Mouse (Mus musculus): ENCODE measurements around the gene Map4. TPM values are rescaled to one million over a fixed set of nuclear protein-coding genes. Genes with fewer than 3 reads are reported as not detected.
"Not testable (repeated sequence)": the region's sequence is repeated elsewhere in the genome, so short reads cannot be mapped to it uniquely, and the experiment has no call there.

The Map4 gene
- total RNA-seq, 2 experiments from 2014 or later, result 4.1 to 31.0 TPM

DNA sequence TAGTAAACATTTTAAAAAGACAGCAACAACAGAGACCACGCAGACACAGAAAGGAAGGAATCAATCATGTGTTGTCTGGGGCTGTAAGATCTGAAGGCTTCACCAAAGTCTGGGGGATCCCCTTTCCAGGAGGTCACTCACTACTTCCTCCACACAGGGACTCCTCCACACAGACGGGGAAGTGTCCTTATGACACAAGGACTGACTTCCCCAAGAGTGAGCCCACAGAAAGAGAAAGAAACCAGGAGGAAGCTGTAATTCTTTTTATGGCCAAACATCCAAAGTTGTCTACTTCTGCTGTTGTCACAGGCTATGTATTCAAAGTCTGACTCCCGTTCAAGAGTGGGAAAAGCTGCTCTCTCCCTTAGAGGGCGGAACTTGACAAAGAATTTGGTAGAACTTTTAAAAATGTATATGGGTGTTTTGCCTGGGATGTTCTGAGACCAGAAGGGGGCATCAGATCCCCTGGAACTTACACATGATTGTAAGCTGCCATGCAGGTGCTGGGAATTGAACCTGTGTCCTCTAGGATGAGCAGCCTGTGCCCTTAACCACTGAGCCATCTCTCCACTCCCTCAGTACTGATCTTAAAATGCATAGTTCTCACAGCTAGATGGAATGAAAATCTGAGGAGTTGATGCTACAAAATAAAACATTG is 16.9 kb upstream of the Map4 start:
- ATAC-seq (replicated peaks; ENCODE audit: low FRiP score, poor library complexity, severe bottlenecking), result no peak

DNA sequence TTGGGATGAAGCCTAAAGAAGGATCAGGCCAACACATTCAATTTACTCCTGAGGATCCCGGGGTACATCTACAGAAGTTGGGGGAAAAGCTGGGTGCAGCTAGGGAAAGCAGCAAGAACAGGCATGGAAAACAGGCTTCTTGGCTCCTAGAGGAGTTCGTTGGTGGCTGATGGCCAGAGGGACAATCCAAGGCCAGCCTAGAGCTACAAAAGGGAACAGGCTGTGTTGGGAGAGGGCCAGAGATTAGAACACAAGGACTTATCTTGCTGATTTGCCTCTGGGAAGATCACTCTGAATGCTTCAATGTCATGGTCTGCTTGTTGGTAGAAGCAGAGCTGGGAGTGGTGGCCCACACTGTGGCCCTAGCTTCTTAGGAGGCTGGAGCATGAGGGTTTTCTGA is 13.3 kb upstream of the Map4 start:
- no peak for ATAC-seq (replicated peaks; ENCODE audit: low FRiP score, poor library complexity, severe bottlenecking)

DNA sequence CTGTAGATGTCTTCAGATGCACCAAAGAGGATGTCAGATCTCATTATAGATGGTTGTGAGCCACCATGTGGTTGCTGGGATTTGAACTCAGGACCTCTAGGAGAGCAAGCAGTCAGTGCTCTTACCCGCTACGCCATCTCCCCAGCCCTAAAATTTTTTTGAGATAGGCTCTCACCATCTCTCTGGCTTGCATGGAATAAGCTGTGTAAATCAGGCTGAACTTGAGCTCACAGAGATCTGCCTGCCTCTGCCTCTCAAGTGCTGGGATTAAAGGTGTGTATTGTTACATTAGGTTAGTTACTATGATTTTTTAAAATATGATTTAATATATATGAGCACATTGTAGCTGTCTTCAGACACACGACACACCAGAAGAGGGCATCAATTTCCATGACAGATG is 2.1 kb upstream of the Map4 start:
- no peak for ATAC-seq (replicated peaks; ENCODE audit: low FRiP score, poor library complexity, severe bottlenecking)

DNA sequence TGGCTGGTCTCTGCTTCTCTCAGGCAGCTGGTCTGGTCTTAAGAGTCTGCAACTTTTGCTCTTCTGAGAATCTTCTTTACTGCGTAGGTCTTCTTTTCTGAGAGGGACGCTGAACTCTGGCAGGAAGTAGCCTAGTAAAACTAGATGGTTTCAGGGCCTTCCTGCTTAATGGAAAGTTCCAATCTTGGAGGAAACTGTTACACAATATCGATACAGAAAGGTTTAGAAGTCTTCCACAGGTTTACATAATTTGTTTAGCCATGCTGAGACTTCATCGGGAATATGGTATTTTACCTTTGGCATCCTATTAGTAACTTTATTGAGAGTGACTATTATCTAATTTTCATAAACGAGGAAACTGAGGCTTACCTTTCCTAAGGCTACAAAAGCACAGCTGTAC is 1.2 kb upstream of the Map4 start:
- no peak for ATAC-seq (replicated peaks; ENCODE audit: low FRiP score, poor library complexity, severe bottlenecking)

DNA sequence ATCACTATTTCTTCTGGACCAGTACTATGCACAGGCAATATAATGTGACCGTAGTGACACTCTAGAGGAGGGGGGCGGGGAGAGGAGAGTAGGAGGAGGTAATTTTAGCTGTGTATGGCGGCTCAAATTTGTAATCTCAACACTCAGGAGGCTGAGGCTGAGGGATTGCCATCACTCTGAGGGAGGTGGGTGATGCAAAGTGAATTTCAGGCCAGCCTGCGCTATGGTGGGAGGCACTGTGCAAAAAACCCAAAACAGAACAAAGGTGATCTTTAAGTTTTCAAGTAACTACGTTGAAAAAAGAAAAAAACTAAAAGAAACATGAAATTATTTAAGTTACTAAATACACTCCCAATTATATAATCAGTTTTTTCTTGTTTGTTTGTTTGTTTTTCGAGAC is 508 bp upstream of the Map4 start:
- no peak for ATAC-seq (replicated peaks; ENCODE audit: low FRiP score, poor library complexity, severe bottlenecking)

DNA sequence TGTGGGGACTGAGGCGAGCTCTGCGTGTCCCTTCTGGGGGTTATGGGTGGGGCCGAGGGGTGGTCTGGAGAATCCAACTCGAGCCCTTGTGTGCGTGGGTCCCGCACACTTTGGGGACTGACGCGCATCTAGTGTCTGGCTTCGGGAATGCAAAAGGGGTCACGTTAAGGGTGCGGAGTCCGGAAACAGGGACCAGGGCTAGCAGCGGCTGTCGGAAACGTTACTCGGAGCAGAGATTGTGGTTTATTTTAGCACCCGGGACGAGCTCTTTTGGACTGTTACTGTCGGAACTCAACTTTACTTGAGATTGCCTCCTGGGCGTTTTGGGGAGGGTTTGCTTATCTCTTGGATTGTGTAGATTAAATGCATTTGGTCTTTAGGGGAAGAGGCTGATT is 1.1 kb downstream of the Map4 start:
- no peak for ATAC-seq (replicated peaks; ENCODE audit: low FRiP score, poor library complexity, severe bottlenecking)

DNA sequence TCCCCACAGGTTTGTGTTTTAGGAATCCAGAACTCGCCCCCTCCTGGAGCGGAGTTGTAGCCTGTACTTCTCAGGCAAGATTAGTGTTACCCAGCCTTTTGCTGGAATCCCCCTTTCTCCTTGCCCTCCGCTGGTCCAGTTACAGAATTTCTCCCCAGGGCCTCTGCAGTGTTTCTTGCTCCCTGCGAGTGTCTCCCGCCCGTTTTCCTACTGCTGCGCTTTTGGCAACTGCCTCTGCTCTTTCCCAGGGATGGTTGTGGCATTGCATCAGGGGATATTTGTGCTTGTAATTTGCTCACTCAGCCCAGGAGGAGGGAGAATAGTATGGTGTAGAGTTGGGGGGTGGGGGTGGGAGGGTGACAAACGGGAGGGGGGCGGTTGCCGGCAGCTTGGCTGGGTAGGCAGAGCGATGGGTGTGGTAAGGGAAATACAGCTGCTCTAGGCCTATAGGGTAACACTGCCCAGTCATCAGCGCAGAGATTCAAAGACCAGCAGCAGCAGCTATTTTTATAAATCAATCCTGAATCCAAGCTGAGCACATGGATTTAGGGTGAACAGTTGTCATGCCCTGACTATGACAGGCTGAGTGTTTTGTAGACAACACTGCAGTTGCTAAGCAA is 1.6 kb downstream of the Map4 start:
- ATAC-seq (replicated peaks; ENCODE audit: low FRiP score, poor library complexity, severe bottlenecking), result no peak

DNA sequence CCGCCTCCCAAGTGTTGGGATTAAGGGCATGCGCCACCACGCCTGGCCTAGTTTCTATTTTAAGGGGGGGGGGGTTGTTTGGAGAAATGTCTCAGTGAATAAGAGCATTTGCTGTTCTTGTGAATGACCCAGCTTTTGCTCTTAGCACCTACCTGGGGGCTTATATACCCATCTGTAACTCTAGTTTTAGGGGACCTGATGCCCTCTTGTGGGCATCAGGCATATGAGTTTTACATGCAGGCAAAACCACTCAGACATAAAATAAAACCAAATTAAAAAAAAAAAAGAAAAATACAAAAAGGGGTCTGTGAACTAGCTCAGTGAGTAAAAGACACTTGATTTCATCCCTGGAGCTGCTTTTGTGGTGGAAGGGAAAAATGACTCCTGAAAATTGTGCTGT is 8.1 kb downstream of the Map4 start:
- ATAC-seq (replicated peaks; ENCODE audit: low FRiP score, poor library complexity, severe bottlenecking), result no peak

DNA sequence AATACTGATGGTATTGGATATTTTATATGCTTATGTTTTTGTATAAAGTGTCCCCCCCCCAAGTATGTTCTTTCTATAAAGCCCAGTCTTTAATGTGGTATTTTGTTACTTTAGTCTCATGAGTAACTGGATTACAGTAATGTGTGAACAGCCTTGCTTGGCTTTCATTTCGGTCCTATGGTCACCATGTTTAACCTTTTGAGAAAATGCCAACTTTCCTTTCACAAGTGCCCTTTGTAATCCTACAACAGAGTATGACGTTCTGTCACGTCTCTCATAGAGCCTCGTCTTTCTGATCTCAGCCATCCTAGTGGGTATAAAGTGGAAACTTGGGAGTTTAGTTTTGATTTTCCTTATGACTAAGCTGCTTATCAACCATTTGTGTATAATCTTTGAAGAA is 11.5 kb downstream of the Map4 start:
- ATAC-seq (replicated peaks; ENCODE audit: low FRiP score, poor library complexity, severe bottlenecking), result no peak

DNA sequence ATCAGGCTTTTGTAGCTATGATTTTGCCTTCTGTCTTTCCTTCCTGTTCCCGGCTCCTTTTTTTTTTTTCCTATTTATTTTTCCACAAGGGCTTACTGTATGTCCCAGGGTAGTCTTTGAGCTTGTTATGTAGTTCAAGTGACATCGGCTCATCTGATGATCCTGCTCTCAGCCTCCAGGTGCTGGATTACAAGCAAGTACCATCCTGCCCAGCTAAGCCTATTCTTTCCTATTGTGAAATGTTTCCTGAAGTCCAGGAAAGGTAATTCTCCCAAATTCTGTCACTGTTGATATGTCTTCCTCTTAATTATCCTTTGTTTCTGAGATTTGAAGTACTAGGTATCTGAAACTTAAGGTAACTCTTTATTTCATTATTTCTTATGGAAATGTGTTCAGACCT is 13.5 kb downstream of the Map4 start:
- ATAC-seq (replicated peaks; ENCODE audit: low FRiP score, poor library complexity, severe bottlenecking), result no peak

DNA sequence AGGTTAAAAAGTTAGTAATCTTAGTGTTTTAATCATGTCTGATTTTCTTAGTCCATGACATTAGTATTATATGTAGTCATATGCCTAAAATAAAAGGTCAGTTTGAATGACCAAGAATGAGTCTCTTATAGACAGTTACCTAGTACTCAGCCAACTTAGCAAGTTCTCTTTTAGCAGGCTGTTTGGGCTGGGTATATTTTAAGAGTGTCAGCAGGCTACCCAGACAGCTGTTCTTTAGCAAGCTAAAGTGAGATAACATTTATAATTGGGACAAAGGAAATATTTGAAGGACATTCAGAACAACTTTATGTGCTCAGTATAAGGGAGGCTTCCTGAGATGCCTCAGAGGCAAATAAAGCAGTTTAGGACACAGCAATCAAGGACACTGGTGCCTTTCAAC is 17.3 kb downstream of the Map4 start:
- no peak for ATAC-seq (replicated peaks; ENCODE audit: low FRiP score, poor library complexity, severe bottlenecking)

DNA sequence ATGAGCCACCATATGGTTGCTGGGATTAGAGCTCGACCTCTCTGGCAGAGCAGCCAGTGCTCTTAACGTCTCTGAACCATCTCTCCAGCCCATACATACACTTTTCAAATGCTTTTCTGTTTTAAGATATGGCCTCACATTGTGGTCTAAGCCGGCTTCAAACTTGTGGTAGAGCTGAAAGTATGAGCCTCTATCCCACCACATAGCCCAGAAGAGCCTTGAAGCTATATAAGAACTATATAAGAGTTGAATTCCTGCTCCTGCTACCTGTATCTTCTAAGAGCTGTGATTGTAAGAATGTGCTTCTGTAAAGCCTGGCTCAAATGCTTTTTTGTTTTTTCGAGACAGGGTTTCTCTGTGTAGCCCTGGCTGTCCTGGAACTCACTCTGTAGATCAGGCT is 18.5 kb downstream of the Map4 start:
- no peak for ATAC-seq (replicated peaks; ENCODE audit: low FRiP score, poor library complexity, severe bottlenecking)

DNA sequence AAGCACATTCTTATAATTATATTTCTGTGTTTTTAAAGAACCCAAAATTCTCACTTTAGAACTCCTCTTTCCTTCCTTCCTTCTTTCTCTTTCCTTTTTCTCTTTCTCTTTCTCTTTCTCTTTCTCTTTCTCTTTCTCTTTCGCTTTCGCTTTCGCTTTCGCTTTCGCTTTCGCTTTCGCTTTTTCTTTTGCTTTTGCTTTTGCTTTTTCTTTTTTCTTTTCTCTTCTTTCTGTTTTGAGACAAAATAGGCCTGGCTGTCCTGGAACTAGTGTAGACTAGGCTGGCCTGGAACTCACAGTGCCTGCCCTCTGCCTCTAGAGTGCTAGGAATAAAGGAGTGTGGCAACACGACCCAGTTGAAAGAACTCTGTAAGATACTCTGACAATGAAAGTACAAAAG is 22.3 kb downstream of the Map4 start:
- ATAC-seq (replicated peaks; ENCODE audit: low FRiP score, poor library complexity, severe bottlenecking), result no peak

DNA sequence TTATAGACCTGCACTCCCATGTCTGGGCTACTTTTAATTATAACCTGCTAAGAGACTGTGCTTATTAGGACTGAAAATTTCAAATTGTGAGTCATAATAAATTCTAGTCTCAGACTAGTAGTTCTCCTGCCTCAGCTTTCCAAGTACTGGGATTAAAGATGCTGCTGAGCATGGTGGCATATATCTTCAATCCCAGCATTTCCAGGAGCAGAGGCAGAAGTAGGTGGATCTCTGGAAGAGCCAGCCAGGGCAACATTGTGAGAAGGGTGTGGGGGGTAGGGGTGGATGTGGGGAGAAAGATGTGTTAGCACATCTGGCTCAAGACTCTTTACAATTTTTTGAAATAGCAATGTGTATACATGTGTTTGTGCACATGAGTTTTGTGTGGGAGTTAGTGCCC is 23.4 kb downstream of the Map4 start:
- no peak for ATAC-seq (replicated peaks; ENCODE audit: low FRiP score, poor library complexity, severe bottlenecking)

DNA sequence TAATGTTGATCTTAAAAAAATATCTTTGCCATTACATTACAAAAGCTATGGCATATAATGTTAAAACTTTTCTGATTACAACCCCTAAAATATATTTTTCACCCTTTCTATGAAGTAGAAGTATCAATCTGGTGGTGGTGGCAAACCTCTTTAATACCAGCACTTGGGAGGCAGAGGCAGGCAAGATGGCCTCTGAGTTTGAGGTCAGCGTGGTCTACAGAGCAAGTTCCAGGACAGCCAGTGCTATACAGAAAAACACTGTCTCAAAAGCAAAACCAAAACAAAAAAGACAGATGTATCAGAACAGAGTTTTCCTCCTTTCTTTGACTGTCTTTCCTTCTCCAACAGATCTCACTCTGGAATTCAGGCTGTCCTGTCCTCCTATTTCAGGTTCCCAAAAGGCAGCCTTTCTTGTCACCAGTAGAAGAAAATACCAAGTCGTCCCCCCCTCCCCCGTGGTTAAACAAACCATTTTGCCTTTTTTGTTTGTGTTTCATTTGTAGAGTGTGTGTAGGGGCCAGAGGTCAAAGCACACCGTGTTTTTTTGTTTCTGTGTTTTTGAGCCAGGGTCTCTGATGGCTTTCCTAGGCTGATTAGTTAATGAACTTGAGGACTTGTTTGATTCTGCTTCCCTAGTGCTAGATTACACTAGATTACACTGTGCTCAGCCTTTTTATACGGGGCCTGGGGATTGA is 28.3 kb downstream of the Map4 start:
- ATAC-seq (replicated peaks; ENCODE audit: low FRiP score, poor library complexity, severe bottlenecking), result no peak

DNA sequence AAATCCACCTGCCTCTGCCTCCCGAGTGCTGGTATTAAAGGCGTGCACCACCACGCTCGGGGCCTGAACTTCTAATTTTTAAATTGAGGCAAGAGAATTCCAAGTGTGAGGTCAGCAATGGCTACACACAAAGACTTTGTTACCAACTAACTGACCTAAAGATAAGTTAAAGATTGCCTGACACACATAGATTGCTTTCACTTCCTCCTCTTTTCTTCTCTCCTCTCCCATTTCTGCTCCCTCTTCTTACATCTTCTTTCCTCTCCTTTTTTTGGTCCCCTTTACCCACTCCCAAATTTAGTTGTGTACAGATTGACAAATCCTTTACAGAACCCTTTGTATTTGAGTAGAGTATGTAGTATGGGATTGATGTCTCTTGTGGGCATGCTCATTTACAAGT is 29.3 kb downstream of the Map4 start:
- ATAC-seq (replicated peaks; ENCODE audit: low FRiP score, poor library complexity, severe bottlenecking), result no peak

DNA sequence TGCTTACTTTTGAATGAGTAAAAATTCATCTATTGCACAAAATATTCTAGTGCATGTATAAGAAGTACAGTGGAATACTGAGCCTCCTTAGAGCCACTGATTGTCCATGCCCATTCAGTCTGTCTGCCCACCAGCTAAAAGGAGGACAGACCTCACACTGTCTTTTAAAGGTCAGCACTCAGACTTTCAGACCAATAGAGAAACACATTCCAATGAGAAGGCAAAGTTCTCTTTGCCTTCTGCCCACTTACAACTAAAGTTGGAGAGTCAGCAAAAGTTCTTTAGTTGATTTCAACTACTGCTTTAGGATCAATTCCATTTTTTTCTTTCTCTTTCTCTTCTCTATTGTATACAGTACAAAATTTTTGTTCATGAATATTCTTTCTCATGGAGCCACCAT is 33.5 kb downstream of the Map4 start:
- ATAC-seq (replicated peaks; ENCODE audit: low FRiP score, poor library complexity, severe bottlenecking), result no peak

DNA sequence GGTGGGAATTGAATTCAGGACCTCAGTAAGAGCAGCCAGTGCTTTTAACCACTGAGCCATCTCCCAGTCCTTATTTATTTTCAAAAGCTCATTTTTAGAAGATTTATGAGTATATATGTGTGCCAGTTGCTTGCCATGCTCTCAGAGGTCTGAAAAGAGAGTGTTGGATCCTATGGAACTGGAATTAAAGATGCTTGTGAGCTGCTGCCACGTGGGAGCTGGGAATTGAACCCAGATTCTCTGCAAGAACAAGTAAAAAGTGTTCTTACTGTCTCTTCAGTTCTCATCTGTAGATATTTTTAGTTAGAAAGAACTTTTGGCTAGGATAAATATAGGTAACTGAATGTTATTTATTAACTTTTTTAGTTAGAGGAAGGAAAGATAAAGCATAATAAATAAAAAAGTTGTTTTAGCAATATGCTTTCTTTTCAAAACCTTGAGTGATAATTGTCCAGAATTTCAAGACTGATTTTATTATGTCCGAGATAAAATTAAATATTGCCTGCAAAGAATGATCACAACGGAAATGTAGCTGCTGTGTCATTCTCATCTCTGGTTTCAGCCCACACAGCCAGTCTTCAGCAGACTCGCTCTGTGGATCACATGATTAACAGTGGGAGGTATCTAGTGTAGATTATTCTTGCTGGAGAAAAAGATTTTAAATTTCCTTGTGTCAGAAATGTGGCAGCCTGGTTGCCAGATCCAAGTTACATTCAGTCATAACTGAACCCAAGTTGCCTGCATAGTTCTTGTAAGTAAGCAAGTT is 37.3 kb downstream of the Map4 start:
- no peak for ATAC-seq (replicated peaks; ENCODE audit: low FRiP score, poor library complexity, severe bottlenecking)

DNA sequence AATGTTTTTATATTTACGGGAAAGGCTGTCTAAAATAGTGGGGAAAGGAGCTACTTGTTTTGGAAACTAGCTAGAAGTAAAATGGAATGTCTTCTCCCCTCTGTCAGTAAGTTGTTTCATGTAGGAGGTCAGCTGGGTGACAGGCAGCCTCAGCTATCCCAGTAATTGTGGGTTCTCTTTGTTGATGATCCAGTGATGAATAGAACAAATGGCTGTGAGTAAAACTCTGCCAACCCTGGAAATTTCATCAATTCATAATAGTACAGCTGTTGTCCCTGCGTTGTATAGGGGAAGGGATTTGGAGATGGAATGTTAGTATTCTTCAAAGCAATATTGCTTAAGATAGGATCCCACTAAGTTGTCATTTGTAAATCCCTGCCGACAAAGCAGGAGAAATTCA is 37.9 kb downstream of the Map4 start:
- no peak for ATAC-seq (replicated peaks; ENCODE audit: low FRiP score, poor library complexity, severe bottlenecking)

DNA sequence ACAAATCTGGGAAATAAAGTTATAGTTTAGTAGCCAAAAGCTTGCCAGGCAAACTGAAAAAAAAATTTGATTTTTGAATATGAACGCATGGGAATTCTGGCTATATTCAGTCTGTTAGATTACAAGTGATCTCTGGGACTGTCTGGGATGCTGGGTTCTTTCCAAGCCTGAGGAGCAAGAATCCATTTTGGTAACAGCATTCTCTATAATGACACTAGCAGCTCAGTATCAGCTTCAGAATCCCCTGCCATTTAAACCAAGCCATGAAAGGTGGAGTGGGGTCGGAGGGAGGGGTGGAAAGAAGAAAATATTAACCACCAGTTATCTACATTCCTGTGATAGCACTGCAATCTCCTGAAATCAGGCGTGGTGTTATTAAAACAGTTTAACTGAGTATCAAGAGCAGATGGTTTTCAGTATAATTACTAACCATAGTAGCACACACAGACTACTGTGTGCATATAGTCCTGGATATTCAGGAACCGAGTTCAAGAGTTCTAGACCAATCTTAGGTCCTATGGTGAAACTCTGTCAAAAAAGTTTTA is 38.6 kb downstream of the Map4 start:
- no peak for ATAC-seq (replicated peaks; ENCODE audit: low FRiP score, poor library complexity, severe bottlenecking)

DNA sequence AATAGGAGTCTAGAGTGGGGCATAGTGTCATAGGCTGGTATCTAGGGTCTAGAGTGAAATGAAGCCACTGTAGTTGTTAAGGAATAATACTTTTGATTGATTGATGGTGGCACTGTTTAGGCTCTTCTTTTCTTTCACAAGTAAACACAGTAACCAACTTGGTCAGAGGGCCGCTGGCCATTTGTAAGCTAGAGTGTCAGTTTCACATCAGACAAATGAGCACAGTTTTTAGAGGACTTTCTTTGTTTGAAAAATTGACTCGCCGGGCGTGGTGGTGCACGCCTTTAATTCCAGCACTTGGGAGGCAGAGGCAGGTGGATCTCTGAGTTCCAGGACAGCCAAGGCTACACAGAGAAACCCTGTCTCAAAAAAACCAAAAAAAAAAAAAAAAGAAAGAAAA is 40.5 kb downstream of the Map4 start:
- not testable (repeated sequence) for ATAC-seq (replicated peaks; ENCODE audit: low FRiP score, poor library complexity, severe bottlenecking)

Measured in erythroid progenitor cell, adult 5-6 weeks (primary cell).